Mouse (Mus musculus) cerebellum, adult 9-11 months (tissue): ENCODE data around the gene Pnma1.
A peak's percentile ranks its signal among the peaks of the same experiment; 100 is the strongest.

Experiments used
- DNase-seq: peaks from one replicate; pipeline ENCODE4 v3.0.0; 2022

The Pnma1 gene

DNA sequence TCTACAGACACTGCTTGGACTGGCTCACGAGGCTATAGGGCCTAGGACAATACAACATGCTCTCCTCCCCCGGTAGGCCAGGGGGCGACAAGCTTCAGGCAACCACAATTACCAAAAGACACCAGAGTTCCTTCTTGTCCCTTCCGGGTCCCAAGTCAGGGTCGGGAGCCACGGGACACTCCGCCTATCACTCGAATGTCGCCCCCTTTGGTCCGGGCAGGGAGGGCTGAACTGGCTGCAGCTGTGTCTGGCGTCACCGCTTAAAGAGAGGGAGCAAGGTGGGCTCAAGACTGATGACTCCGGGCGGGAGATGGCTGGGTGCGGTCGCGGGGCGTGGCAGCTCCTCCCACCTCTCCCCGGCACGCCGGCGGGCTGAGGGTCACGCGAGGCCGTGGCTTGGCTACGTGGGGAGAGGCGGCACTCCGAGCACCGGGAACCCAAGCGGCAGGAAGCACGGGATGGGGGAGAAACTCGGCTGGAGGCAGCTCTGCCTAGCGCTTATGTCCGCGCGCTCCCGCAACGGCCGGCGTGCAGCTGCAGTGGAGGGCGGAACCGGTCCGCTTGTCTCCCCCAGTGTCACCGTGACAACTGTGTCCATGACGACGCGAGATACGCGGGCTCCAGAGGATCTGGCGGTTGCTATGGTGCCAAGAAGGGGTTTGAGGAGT is at the start of gene Pnma1:
Pnma1 (minus strand) TSS at position 536 of the 668 bp plus-strand sequence.
- DNase-seq: peak; percentile 70

DNA sequence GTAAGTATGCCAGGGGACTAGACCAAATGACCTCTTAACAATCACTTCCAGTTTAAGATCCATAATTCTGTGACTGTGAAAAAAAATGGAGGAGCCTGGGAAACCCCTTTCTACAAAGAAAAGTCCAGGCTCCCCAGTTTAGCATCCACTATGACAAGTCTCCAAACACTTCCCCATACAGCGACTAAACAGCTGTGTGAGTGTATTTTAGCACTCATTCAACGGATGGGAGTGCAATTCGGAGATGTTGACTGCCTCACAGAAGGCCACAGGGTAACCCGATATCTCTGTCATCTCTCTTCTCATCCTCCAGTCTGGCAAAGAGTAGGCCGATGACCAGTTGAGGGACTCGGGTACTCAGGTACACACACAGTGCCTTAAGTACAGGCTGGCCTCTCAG is 46.9 kb upstream of the Pnma1 start:
- DNase-seq: peak; percentile 35

DNA sequence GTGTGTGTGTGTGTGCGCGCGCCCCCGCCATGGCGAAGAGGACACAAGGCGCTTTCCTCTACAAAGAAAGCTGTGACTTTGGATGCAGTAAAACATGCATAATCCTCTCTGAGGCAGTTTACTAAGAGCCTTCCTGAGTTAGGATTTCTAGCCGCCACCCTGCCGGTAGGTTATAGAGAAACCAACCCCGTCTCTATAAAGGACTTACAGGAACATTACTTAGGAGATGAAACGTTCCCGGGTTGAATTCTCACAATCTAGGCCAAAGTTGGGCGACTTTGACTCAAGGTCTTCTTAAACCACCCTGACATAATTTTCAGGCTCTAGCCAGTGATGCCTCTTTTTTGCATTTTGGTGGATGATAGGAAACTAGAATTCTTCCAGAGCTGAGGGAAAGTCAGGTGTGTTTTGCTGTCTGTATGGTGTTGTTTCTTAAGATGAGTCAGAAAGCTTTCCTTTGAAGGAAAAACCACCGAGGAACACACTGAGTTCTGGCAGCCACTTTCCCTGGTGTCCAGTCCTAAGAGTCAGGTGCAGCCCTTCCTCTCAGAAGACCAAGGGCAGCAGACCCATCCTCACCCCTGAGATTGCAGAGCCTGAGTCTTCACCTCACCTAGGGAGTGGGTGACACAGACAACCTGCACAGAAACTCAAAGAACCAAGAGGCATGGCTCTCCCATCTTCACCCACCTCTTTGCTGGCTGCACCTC is 46.3 kb upstream of the Pnma1 start:
- DNase-seq: peak; percentile 32

DNA sequence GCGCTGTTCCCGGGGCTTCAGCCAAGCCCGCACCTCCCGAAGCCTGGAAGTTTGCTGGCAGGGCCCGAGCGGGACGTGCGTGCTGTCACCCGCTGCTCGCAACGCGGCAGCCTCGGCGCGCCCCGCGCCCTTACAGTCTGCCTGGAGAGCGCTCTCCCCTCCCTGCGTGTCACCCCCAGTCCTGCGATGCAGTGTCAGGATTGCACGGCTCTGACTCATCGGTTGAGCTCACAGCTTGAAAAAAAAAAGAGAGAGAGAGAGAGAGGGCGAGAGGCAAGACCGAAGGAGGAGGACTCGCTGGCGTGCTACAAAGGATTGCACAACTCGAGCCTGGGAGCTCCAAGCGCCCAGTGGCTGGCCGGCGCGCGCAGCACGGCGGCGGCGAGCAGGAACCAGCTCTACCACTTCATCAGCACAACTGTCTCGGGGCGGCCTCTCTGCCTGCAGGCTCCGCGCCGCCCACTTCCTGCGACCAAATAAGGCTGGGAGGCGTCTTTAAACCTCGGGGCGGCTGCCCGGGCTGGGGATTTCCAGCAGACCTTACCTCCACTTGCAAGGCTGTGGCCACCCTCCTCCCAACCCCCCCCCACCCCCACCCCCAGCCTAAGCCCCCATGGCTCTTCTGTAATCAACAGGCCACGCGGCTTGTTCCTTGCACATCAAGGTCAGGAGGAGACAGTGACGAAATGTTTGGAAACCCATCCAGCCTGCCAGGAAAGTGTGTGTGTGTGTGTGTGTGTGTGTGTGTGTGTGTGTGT is 45.5 kb upstream of the Pnma1 start:
- peak; percentile 92 for DNase-seq

DNA sequence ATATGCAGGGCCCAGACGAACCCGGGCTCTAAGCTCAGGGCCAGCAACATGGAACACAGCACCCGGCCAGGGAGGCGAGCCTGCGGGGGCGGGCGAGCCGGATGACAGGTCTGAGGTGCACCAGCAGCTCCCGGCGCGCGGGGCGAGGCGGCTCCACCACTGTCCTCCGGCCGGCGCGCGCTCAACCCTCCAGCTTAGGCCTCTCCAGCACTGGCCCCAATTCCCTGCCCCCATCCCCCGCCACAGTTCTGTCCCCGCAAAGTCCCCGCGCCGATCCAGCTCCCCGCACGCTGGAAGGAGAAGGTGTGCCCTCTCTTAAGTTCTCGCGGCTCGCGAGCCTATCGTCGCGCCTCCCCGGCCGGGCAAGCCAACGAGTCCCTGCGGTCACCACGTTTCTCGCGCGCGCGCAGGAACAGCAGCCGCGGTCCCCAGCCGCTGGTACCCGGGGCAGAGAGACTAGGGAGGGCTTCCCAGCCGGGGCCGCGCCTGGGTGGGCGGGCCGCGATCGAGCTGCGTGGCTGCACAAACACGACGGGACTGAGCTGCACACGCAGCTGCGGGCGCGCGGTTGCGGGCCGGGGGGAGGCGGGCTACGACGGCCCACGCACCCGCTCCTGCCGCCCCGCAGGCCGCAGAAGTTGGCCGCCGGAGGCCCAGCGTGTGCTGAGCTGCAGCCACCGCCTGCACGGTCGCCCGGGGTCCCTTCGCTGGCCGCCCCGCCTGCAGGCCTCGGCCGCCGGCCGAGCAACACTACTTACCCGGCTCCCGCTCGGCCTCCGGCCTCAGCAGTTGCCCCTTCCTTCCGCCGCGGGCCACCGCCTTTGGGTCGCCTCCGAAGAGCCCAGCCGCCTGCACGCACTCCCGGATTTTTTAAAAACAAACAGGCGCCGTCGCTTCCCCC is 44.7 kb upstream of the Pnma1 start:
- DNase-seq: peak; percentile 74

DNA sequence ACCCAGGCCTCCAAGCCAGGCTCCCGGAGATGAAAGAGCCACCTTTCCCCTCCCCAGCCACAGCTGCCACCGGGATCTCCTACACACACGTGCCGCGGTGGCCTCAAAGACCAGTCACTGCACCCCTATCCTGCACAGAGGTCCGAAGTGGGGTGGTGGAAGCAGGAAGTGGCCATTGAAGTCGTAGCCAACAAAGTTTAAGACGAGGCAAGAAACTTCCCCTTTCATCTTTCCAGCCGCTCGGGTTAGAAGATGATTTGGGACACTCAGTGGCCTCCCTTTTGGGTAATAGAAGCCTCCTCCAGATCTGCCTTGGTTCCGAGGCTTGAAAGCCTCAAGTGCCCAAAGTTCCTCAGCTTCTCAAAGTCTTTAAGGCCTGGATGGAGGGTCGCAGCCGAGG is 44.0 kb upstream of the Pnma1 start:
- DNase-seq: peak; percentile 48

DNA sequence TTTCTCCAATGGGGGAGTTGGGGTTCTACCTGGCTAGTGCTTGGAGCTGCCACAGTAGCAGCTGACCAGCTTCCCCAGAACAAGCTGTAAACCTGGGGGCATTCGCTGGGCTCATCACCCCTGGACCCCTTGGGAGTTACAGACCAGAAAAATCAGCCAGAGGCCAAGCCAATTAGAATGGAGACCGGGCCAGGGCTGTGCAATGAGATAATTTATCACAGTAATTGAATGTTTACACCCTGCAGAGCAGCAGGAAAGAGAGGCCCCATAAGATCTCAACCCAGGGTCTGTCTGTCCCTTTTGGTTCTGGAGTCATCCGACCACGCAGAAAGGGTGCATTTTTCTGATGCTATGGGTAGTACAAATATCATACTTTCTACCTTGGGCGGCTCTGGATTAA is 43.5 kb upstream of the Pnma1 start:
- no peak for DNase-seq

DNA sequence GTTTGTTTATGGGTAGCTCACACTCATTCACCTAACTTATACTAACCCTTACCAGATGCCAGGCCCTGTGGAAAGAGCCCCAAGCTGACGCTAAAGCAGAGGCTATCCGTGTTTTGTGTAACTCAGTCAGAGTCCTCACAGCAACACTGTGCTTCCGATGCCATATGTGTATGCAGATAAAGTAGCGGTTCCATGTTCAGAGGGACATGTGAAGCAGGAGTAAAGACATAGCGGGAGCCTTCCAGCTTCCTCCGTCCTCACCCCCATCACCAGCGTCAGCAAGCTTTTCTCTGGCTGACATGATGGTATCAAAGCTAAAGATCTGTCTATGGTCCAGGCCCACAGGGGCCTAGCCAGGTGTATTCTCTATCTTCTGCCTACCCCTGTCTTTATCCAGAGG is 42.9 kb upstream of the Pnma1 start:
- DNase-seq: no peak

DNA sequence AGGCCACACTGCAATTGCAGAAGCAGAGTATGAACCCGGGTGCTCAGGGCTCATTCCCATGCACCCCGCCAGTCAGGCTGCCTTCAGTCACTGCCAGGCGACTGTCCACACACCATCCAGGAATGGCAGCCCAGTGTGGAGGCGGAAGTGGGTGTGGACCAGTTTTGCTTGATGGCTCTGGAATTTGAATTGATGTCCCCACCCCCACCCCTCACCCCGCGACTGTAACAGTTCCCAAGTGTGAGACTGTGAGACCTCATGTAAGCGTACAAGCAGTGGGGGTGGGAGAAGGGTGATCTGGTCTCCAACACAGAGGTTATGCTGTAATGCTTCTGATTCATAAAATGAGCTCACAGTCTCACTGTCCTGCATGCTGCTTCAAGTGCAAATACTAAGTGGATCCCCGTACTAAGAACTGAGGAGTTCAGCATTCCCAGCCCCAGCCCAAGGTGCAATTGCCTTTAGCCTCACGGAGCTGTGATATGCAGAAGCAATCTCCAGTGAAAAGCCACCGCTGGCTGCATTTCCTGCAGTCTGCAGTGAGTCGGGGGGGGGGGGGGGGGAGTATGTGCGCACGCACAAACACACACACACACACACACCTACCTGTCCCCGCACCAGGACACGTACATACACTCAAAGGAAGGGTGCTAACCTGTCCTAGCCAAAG is 42.0 kb upstream of the Pnma1 start:
- no peak for DNase-seq

DNA sequence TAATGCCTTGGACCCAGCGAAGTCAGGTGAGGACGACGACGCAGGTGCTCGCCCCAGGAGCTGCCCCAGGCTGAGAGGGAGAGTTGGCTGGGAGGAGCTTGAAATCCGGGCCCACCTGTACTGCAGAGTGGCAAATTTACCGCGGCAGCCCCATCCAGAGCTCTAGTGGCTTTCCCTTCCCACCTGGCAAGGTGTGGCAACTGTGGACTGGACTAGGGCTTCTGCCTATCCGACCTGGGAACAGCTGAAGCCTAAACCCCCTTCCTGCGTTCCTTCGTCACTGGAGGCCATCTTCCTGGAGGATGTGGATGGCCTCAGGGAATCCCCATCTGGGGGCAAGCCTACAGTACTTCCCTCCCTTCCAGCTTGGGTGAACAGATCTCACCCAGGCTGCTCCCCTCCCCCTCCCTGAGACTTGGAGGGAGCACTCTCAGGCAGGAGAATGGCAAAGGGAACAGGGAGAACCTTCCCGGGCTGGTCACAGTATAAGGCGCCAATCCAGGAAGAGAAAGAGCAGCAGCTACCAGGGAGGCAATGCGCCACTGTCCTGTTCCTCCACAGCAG is 40.7 kb upstream of the Pnma1 start:
- DNase-seq: peak; percentile 55

DNA sequence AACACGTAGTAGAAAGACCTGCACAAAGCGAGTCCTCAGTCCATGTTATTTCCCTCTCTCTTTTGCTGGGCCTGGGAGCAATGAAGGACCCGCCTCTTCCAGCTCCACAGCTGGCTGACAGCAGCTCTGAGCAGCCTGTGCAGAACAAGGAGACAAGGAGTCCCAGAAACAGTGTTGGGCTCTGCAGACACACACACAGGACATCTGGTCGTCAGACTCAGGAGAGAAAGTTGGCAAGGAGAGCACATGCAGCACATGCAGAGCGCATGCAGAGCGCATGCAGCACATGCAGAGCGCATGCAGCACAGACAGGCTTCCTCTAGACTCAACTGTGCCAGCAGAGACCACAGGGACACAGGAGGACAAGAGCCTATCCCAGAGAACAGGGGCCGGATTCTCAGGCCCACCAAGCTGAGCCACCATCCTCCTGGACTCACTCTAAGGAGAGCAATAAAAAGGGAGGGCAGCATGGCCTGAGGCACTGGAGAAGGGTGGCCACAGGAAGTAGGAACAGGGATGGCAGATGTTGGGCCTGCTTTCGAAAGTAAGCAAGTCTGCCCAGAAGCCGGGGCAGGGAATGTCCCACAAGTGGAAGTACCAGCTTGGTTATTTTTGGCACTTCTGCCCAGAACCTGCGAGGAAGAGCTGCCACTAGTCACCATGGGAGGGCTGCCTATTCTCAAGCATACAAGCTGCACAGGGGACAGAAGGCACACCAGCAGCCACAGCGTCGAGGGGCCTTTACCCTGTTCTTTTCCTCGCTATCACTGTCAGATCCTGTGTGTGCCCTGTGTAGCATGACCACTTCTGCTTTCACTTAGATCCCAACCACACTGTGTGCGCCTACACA is 39.7 kb upstream of the Pnma1 start:
- peak; percentile 70 for DNase-seq

DNA sequence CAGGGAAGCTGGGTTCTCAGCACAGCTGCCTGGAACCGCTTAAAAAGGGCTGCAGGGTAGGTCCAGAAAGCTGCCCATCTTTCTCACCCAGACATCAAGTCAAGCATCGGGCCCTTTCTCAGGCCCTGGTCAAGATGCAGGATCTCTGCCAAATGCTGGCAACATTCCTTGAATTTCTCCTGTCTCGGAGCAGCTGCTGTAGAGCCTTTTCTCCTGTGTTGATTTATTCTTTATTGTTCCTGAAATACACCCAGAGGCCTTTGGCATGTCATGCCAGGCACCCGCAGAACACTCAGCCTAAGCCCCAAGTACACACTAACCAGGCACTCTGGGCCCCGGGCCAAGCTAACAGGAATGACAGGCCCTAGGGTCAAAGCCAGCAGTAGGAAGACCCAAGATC is 38.7 kb upstream of the Pnma1 start:
- peak; percentile 62 for DNase-seq

DNA sequence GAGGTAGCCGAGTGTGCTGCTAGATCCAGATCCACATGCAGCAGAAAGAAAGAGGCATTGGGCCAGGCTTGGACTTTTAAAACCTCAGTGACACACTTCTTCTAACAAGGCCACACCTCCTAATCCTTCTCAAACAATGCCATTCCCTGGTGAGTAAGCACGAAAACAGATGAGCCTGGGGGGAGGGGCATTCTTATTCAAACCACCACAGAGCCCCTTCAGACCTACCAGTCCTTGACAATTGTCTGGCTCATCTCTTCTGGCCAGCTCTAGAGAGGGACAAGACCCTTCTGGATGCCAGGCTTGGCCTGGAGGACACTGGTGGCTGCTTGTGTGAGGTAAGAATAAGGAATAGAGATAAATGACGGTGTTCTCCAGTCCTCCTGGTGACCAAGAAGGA is 38.2 kb upstream of the Pnma1 start:
- peak; percentile 23 for DNase-seq

DNA sequence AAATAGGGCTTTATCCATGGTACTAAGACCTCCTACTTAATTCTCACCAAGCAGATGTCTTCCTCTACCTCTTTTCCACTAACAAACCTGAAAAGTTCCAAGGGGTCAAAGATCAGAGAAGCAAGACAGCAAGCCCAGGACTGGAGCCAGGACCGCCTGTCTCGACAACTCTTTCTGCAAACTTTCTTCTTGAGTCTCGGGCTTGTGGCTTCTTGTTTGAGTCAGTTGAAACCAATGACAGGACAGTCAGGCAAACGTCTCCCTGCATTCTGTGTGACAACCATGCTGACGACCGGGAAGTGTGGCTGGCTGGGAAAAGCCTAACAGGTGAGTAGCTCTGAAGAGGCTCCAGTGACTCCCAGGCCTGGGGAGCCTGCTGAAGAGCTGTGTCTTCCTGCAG is 37.3 kb upstream of the Pnma1 start:
- DNase-seq: peak; percentile 16

DNA sequence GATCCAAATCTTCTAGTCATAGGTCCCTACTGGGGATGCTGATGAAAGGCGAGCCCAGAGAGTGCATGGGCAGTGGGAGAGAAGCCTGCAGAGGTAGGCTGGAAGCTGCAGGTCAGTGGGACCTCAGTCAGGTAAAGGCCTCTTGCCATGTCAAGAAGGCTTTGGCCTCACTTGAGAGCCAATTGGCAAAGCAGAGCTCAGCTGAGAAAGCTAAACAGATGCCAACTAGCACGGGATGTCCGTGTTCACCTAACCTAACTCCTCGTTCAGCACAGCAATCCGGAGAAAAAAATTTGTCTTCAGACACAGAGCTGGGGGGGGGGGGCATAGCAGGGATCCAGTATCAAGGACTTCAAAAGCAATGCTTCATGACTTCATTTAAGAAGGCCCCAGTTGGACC is 36.7 kb upstream of the Pnma1 start:
- DNase-seq: peak; percentile 39

DNA sequence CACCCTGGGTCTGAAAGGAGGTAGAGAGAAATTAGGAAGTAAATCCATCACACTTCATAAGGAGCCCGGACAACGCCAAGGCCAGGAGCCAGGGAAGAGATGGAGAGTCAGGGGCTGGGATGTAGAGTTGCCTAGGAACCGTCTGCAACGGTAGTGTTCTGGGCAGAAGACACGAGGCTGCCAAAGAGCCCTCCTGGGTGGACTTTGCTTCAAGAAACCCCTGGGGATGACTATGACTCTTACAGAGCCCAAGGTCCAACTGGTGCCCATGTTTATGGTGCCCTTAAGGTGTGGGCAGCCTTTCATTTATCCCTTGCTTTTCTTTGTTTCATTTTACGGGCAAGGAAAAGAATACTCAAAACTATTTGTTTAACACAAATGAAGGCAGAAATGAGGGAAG is 33.7 kb upstream of the Pnma1 start:
- no peak for DNase-seq

DNA sequence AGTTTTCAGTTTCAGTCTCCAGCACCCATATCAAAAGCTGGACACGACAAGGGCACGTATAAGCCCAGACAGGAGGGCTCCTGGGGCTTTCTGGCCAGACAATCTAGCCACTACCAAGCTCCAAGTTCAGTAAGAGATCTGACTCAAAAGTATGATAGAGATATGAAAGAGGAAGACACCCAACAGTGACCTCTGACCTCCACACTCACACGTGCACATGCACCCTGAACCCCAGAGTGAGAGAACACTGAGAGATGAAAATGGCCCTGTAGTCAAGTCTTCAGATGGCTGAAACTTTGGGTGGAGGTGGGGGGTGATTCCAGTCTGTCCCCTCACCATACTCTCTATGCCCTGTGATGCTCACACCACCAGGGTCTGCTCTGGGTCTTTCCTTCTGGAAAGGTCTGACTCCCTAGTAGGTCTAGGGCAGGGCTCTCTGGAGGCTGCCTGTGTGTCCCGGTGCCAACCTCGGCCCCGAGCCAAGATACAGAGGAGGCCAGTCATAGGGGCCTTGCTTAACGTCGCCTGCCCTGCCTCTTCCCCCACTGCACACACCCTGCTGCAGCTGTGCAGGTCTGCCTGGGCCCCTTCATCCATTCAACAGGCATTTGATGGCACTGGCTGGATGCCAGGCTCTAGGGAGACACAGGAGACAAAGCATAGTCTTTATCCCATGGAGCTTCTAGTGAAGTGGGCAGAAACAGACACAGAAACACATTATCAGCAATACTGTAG is 32.6 kb upstream of the Pnma1 start:
- peak; percentile 69 for DNase-seq

DNA sequence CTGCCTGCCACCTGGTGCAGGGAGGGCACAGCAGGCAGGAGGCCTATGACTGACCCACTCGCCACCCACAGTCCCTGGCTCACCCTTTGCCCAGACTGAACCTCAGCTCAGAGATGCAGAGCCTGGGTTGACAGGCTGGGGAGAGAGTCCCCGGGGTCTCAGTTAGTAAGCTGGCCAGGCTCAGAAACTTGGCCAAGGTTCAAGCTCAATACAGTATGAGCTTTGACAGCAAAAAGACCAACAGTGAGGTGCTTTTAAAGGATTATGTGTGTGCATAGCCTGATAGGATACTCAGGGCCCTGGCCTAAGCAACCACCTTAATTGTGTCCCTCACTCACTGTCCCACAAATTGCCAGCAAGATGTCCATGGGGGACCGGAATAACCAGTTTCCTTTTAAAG is 31.8 kb upstream of the Pnma1 start:
- peak; percentile 25 for DNase-seq

DNA sequence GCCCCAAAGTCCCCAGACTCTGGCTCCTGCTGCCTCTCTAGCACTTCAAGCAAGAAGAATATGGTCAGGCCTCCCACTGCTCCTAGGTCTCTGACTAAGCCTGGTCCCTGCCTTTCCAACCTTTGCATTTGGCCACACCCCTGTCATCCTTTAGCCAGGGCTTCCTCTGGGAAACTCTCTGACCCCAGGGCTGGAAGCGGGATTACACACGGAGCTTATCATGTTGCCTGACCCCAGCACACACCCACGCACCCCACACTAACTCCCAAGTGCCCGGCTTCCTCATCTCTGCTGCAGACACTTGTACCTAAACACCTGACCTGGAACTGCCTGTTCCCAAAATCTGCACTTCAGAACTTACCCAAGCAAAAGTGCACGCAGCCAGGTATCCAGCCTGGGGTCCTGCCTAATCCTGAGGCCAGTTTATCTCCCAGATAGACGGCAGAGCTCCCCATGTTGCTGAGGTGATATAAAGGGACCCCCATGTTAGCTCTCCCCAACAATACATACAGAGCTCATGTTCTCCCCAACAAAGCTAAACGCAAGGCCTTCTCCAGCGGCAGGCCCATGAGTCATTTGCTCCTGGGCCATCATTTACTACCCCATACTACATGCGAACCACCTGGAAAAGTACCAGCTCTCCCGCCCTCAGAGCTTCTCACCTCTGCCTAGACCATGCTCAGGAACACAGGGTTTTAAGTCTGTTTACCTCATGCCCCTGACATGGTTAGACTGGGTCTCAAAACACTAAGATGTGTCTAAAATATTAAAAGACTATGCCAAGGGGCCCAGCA is 30.6 kb upstream of the Pnma1 start:
- peak; percentile 26 for DNase-seq
